Mouse (Mus musculus) heart, postnatal 0 days (tissue): Measurements from ENCODE around the gene Ctrc. TPM values are rescaled to one million over a fixed set of nuclear protein-coding genes. Genes with fewer than 3 reads are reported as not detected.
A peak's percentile ranks its signal among the peaks of the same experiment; 100 is the strongest.

Experiments used
- ATAC-seq: fragments of 200-750 bp; cut with Nextera tagmentation; 2 replicates; pipeline ENCODE4 v1.8.0; 2017; ENCODE audit warnings: low read depth, moderate number of reproducible peaks, moderate library complexity; ENCODE audit not compliant: insufficient read depth
- DNase-seq: peaks from one replicate; pipeline ENCODE4 v3.0.0-alpha.2; 2016; ENCODE audit warnings: low spot score
- H3K27ac ChIP-seq: fragments of 300-500 bp; sonication (generic); 2 replicates; pipeline ENCODE4 v1.5.1; 2014; ENCODE audit warnings: low read depth, mild to moderate bottlenecking
- H3K27me3 ChIP-seq: fragments of 300-500 bp; sonication (generic); 2 replicates; pipeline ENCODE4 v1.6.1; 2014; ENCODE audit warnings: low read length, mixed read lengths; ENCODE audit not compliant: control insufficient read depth, insufficient read depth
- H3K36me3 ChIP-seq: fragments of 300-500 bp; sonication (generic); replicated peaks from 2 replicates; pipeline ENCODE4 v1.6.1; 2014; ENCODE audit warnings: low read length, mixed read lengths; ENCODE audit not compliant: control insufficient read depth, insufficient read depth
- H3K4me1 ChIP-seq: fragments of 300-500 bp; sonication (generic); 2 replicates; pipeline ENCODE4 v1.6.1; 2014; ENCODE audit warnings: antibody characterized with exemption; ENCODE audit not compliant: control insufficient read depth, insufficient read depth
- H3K4me2 ChIP-seq: fragments of 300-500 bp; sonication (generic); 2 replicates; pipeline ENCODE4 v1.6.1; 2014; ENCODE audit warnings: low read depth, mild to moderate bottlenecking, low read length, moderate library complexity
- H3K4me3 ChIP-seq: fragments of 300-500 bp; sonication (generic); 2 replicates; pipeline ENCODE4 v1.5.1; 2014; ENCODE audit warnings: low read depth, low read length
- H3K9ac ChIP-seq: fragments of 300-500 bp; sonication (generic); replicated peaks from 2 replicates; pipeline ENCODE4 v1.6.1; 2014; ENCODE audit warnings: low read depth, low read length, mixed read lengths
- H3K9me3 ChIP-seq: fragments of 300-500 bp; sonication (generic); replicated peaks from 2 replicates; pipeline ENCODE4 v1.6.1; 2016; ENCODE audit warnings: low read length; ENCODE audit not compliant: control insufficient read depth
- CTCF ChIP-seq: IDR thresholded peaks from 2 replicates; pipeline ENCODE4 v1.5.1; 2016; ENCODE audit warnings: antibody characterized with exemption, control low read depth, low read depth
- EP300 ChIP-seq: IDR thresholded peaks from 2 replicates; pipeline ENCODE4 v1.6.1; 2016; ENCODE audit warnings: antibody characterized with exemption, low read depth
- WGBS: fragments of 180-500 bp; shearing (Covaris S2); extraction: QIAGEN DNeasy Blood & Tissue Kit; methylation state at CpG from one replicate; pipeline ENCODE4 v1.1.7; 2014; 5-methylcytosine and 5-hydroxymethylcytosine counted together
- polyA plus RNA-seq: library from polyadenylated mRNA; unstranded; fragments of >200 nt; fragmentation: Nextera tagmentation; extraction: Ambion mirVana; gene quantifications from 2 replicates; pipeline ENCODE4 v1.2.1, GENCODE M21; 2015
- total RNA-seq: library from RNA; depleted of rRNA; stranded (reverse); fragments of >200 nt; gene quantifications from 2 replicates; pipeline ENCODE4 v1.2.3, GENCODE M21; 2014; ENCODE audit warnings: low replicate concordance; rRNA removed

Gene Ctrc
- total RNA-seq (not detected in 2 replicates), polyA plus RNA-seq (not detected in 2 replicates)

DNA sequence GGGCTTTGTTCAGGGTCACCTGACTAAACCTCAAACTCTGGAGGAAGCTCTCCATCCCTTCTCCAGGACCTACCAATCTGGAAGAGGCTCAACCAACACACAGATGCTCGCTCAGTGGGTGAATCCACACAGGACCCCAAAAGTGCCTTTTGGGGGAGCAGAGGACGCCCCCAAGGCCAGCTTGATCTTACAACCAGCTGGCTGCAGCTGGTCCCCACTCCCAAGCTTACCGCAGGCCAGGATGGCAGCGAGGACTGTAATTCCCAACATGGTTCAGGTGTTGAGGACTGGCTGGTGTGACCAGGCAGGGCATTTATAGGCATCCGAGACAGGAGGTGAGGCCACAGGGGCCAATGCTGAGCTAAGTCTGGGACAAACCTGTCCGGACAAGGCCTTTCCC lies at the start of gene Ctrc:
Gene Ctrc (minus strand): TSS at position 361 of the 400 bp plus-strand sequence.
- H3K4me2 ChIP-seq = no peak within 1 kb of the TSS
- no peaks in the 10 kb centered on the region for H3K27me3 ChIP-seq
- ATAC-seq (no peak), DNase-seq (no peak)
- H3K27ac ChIP-seq = no peak within 1 kb of the TSS
- no peak within 1 kb of the TSS for H3K4me3 ChIP-seq
- no peak within 1 kb of the TSS for H3K9ac ChIP-seq
- TF ChIP-seq EP300 = no peak
- no peak for TF ChIP-seq CTCF
- no peaks in the 10 kb centered on the region for H3K4me1 ChIP-seq
- no peaks in the 10 kb centered on the region for H3K36me3 ChIP-seq
- WGBS = 76% methylated on average over 6 of the region's 6 CpGs
- no peaks in the 10 kb centered on the region for H3K9me3 ChIP-seq

DNA sequence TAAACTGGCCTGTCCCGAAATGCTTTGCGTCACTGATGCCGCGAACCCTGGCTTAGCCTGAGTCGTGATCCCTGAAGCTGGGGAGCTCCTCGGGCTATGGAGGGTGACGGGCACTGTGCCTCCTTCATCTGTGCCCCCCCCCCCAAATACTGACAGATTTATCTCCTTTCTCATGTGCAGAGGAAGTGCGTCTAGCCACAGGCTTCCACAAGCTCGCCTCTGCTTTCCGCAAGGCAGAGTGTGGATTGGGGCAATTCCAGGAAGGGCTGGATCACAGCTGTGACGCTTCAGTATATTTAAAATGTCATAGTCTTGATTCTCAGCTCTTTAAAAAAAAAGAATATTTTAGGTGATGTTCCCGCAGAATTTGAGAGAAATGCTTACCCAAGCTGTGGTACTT lies 49.6 kb upstream of the Ctrc start:
- TF ChIP-seq CTCF (no peak), EP300 (no peak)
- no peak overlapping the region for H3K9ac ChIP-seq
- ATAC-seq (no peak), DNase-seq (no peak)
- H3K4me2 ChIP-seq = no peak overlapping the region
- H3K4me1 ChIP-seq = peaks cover 7% of the 10 kb centered on the region; the same call in 1 of the 2 replicates
- no peak overlapping the region for H3K27ac ChIP-seq
- no peak overlapping the region for H3K4me3 ChIP-seq
- H3K36me3 ChIP-seq = no peaks in the 10 kb centered on the region
- no peaks in the 10 kb centered on the region for H3K9me3 ChIP-seq
- 51% methylated on average over 12 of the region's 12 CpGs for WGBS
- no peaks in the 10 kb centered on the region for H3K27me3 ChIP-seq

DNA sequence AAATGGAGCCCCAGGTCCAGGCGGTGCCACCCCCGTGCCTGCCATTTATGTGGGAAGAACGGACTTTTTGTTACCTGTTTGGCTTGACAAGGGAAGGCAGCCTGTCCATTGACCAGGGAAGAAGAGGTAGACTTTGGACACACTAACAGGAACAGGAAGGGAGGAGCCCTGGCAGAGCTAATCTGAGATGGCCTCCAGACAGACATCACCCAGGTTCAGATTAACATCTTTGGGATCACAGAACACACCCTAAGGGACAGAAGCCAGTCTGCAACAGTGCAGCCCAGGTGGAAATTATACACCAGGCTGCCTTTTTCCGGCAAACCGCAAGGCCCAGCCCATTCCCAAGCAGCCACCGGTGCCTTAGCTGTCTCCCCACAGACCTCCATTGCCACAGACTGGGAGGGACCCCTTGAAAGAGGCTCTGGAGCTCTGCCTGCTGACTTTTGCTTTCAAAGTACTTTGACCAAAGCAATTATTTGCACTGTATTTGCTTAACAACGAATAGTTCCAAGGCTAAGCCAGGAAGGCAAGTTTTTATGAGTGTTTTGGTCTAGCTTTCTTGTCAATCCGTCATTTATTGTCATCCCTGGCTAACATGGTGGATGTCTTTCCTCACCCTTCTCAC lies 47.1 kb upstream of the Ctrc start:
- no peaks in the 10 kb centered on the region for H3K36me3 ChIP-seq
- no peak overlapping the region for H3K4me2 ChIP-seq
- no peak overlapping the region for H3K27ac ChIP-seq
- no peak for ATAC-seq
- H3K9ac ChIP-seq = no peak overlapping the region
- no peak for DNase-seq
- no peak overlapping the region for H3K4me3 ChIP-seq
- TF ChIP-seq CTCF = no peak
- TF ChIP-seq EP300 = no peak
- no peaks in the 10 kb centered on the region for H3K27me3 ChIP-seq
- H3K4me1 ChIP-seq = no peaks in the 10 kb centered on the region
- 84% methylated on average over 8 of the region's 8 CpGs for WGBS
- no peaks in the 10 kb centered on the region for H3K9me3 ChIP-seq

DNA sequence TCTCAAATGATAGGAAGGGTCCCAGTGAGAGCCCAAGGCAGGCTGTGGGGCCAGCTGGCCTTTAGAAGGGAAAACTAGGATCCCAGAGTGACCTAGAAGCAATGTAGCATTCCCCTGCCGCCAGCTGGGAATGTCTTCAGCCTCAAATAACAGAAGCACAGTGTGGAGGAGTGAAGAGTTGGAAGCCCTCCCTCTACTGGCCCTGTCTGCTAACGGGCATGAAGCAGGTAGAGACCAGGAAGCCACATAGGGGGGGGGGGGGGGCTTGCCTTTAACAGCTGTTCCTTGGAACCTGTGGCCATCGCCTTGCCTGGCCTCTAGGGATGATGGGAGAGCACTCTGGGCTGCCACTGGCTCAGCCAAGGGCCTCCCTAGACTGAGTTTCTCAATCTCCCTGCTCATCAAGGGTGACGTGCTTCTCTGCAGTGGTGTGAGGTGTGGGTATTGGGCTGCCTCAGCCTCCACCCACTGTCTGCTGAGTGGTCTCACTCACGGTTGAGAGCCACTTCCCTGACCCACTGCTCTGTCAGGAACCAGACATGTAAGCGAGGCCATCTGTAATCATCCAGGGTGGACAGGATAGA lies 40.3 kb upstream of the Ctrc start:
- Histone ChIP-seq H3K4me2 (no peak overlapping the region), H3K36me3 (no peaks in the 10 kb centered on the region), H3K27me3 (no peaks in the 10 kb centered on the region), H3K27ac (no peak overlapping the region), H3K9ac (no peak overlapping the region), H3K4me3 (no peak overlapping the region), H3K9me3 (no peaks in the 10 kb centered on the region), H3K4me1 (peaks cover 32% of the 10 kb centered on the region)
- TF ChIP-seq CTCF (peak; percentile 12), EP300 (no peak)
- DNase-seq = no peak
- 35% methylated on average over 6 of the region's 6 CpGs for WGBS
- no peak for ATAC-seq

DNA sequence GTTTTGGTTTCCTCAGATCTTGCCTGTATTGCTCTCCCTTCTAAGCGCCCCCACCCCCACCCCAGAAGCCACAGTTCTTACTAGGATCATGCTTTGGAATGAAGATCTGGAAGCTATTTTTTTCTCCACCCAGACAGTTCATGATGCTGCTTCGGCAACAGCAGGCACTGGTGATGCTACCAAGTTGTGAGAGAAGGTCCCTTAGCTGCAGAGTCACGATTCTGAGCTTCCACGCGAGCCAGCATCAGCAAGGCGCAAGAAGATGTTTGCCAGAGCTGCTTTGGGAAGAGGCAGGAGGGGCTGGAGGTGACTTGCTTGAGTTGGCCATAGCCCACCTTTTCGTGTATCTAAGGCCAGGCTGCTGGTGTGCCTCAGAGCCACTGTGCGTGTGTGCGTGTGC lies 39.3 kb upstream of the Ctrc start:
- Histone ChIP-seq H3K4me2 (no peak overlapping the region), H3K4me3 (no peak overlapping the region), H3K9me3 (no peaks in the 10 kb centered on the region), H3K27ac (no peak overlapping the region), H3K4me1 (peaks cover 32% of the 10 kb centered on the region), H3K9ac (no peak overlapping the region), H3K36me3 (no peaks in the 10 kb centered on the region), H3K27me3 (no peaks in the 10 kb centered on the region)
- TF ChIP-seq EP300 (no peak), CTCF (no peak)
- WGBS = 54% methylated on average over 9 of the region's 9 CpGs
- ATAC-seq (no peak), DNase-seq (no peak)

DNA sequence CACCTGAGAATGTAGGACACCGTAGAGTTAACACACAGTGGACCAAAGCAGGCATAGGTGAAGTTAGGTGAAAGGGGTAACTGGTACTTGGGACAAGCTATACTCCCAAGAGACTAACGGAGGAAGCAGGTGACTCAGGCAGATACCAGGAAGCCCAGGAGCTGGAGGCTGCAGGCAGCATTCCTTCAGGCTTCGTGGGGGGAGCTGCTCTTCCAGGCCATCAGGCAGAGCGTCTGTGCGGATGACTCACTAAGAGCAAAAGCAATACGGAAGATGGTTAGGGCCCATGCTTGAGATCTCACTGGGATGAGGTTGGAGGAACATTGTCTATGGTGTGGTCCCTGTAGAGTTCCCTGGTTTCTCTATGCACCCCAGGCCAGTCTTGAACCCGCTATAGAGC lies 36.7 kb upstream of the Ctrc start:
- WGBS = 44% methylated on average over 7 of the region's 7 CpGs
- peak overlapping the region; percentile 56 for H3K27ac ChIP-seq
- no peak; the same call in 1 of the 2 replicates for ATAC-seq
- no peak overlapping the region for H3K9ac ChIP-seq
- H3K36me3 ChIP-seq = no peaks in the 10 kb centered on the region
- H3K9me3 ChIP-seq = no peaks in the 10 kb centered on the region
- TF ChIP-seq CTCF (no peak), EP300 (no peak)
- no peaks in the 10 kb centered on the region for H3K27me3 ChIP-seq
- peaks cover 32% of the 10 kb centered on the region for H3K4me1 ChIP-seq
- H3K4me2 ChIP-seq = peak overlapping the region; percentile 3; the same call in 1 of the 2 replicates
- H3K4me3 ChIP-seq = no peak overlapping the region
- no peak for DNase-seq
